Mouse (Mus musculus) bone marrow, adult 2 months (tissue): ENCODE data around the gene Gbp5.

Experiments
- CTCF ChIP-seq: fragments of 200-500 bp; IDR thresholded peaks from 2 replicates; pipeline ENCODE4 v1.5.1; 2011; ENCODE audit warnings: low read length, control low read depth; ENCODE audit not compliant: control insufficient read depth, insufficient read depth
- POLR2A ChIP-seq: fragments of 200-500 bp; IDR thresholded peaks from 2 replicates; pipeline ENCODE4 v1.6.1; 2011; ENCODE audit warnings: low read depth, mild to moderate bottlenecking, control low read depth, low read length, borderline replicate concordance; ENCODE audit not compliant: control insufficient read depth

- TF ChIP-seq CTCF, result no peak
- no peak for TF ChIP-seq POLR2A
Observed at GRCm38 (mm10) chr3:142459241-142459640, 34.5 kb upstream of the Gbp5 start.
